13 mouse cellular contexts compared by ENCODE assay signal in genomic region chr12:45563325-45564030, GRCm38 (mm10).
A peak's percentile ranks its signal among the peaks of the same experiment; 100 is the strongest.
DNase-seq lines count a peak whose midpoint lies in the region; ATAC-seq lines count a peak whose summit lies in the region.
"Had no signal": no experiment of that assay in that cellular context is flagged by ENCODE, and none has a peak within 500 bp of the region (broad histone marks: within the 10 kb centered on the region; RNA-seq: fewer than 3 reads in every experiment).

No protein-coding gene starts in this region.

- H3K36me3 ChIP-seq in hindbrain, embryonic 14.5 days (replicated peaks; ENCODE audit: control insufficient read depth, insufficient read depth): no peaks in the 10 kb centered on the region
- no peaks in the 10 kb centered on the region for H3K36me3 ChIP-seq in midbrain, embryonic 14.5 days (ENCODE audit: control insufficient read depth, insufficient read depth, low read length)

- H3K4me3 ChIP-seq in hindbrain, embryonic 14.5 days (replicated peaks; ENCODE audit: low read length): no peak overlapping the region
- no peak overlapping the region for H3K4me3 ChIP-seq in midbrain, embryonic 14.5 days (replicated peaks; ENCODE audit: low read depth, low read length)
- H3K4me3 ChIP-seq: layer of hippocampus, adult 2 months had no signal

- 38% methylated on average over 13 of the region's 13 CpGs for WGBS in hindbrain, embryonic 14.5 days
- 24% methylated on average over 13 of the region's 13 CpGs for WGBS in midbrain, embryonic 14.5 days

- H3K4me1 ChIP-seq in hindbrain, embryonic 14.5 days (replicated peaks; ENCODE audit: control insufficient read depth, insufficient read depth, low read length): peaks cover 30% of the 10 kb centered on the region
- H3K4me1 ChIP-seq in midbrain, embryonic 14.5 days (ENCODE audit: control insufficient read depth, insufficient read depth, low read length): peaks cover 35% of the 10 kb centered on the region

- DNase-seq in cerebellum, postnatal 10 days: peak; percentile 4 to 18
- no peak for DNase-seq in cerebellum, adult 9-10 months
- peak; percentile 17 for DNase-seq in brain, adult 2 months (ENCODE audit: low read depth, low spot score)
- DNase-seq in hindbrain, embryonic 14.5 days (ENCODE audit: low spot score): peak; percentile 31
- peak; percentile 84 for DNase-seq in midbrain, embryonic 14.5 days
- DNase-seq in gastrocnemius, postnatal 4 days (ENCODE audit: low spot score in 2 of 2): no peak
- DNase-seq in cerebellum, postnatal 25 days: no peak
- DNase-seq: adrenal gland, adult 2 months; gastrocnemius, postnatal 14 days had no signal

- no peaks in the 10 kb centered on the region for H3K27me3 ChIP-seq in hindbrain, embryonic 14.5 days (ENCODE audit: control insufficient read depth, insufficient read depth, low read length)
- H3K27me3 ChIP-seq in midbrain, embryonic 14.5 days (ENCODE audit: control insufficient read depth, insufficient read depth, low read length): no peaks in the 10 kb centered on the region

- H3K4me2 ChIP-seq in hindbrain, embryonic 14.5 days (replicated peaks): no peak overlapping the region
- peak overlapping the region; percentile 11; the same call in 1 of the 2 replicates for H3K4me2 ChIP-seq in midbrain, embryonic 14.5 days (ENCODE audit: low read length)

- no peaks in the 10 kb centered on the region for H3K9me3 ChIP-seq in hindbrain, embryonic 14.5 days (ENCODE audit: control insufficient read depth, low read length)
- H3K9me3 ChIP-seq in midbrain, embryonic 14.5 days (ENCODE audit: control insufficient read depth, low read length): no peaks in the 10 kb centered on the region

- H3K9ac ChIP-seq in hindbrain, embryonic 14.5 days: no peak overlapping the region
- H3K9ac ChIP-seq in midbrain, embryonic 14.5 days (replicated peaks; ENCODE audit: low read length): no peak overlapping the region
- H3K9ac ChIP-seq: liver, embryonic 14.5 days had no signal

- H3K27ac ChIP-seq in hindbrain, embryonic 14.5 days: peak overlapping the region; percentile 80
- H3K27ac ChIP-seq in midbrain, embryonic 14.5 days (replicated peaks; ENCODE audit: low read depth, low read length): peak overlapping the region; percentile 91
- H3K27ac ChIP-seq: layer of hippocampus, adult 2 months; liver, embryonic 14.5 days had no signal

- ATAC-seq in hindbrain, embryonic 14.5 days (ENCODE audit: low FRiP score): peak; percentile 83
- ATAC-seq in midbrain, embryonic 14.5 days (ENCODE audit: low FRiP score, low TSS enrichment): peak; percentile 90
- ATAC-seq in granulocyte monocyte progenitor cell, adult 5-6 weeks (replicated peaks; ENCODE audit: poor library complexity, severe bottlenecking): no peak
- ATAC-seq: intestine, embryonic 16.5 days had no signal

Comparison
In these comparisons a context has a peak if more than half of its experiments do, and no peak if none do; other contexts are left out.
1. DNase-seq: peak in cerebellum, postnatal 10 days (2 of 2), brain, adult 2 months (single experiment), hindbrain, embryonic 14.5 days (single experiment) and midbrain, embryonic 14.5 days (single experiment); none in cerebellum, adult 9-10 months (single experiment), gastrocnemius, postnatal 4 days (0 of 2) and cerebellum, postnatal 25 days (0 of 2).